In the genomic region with DNA sequence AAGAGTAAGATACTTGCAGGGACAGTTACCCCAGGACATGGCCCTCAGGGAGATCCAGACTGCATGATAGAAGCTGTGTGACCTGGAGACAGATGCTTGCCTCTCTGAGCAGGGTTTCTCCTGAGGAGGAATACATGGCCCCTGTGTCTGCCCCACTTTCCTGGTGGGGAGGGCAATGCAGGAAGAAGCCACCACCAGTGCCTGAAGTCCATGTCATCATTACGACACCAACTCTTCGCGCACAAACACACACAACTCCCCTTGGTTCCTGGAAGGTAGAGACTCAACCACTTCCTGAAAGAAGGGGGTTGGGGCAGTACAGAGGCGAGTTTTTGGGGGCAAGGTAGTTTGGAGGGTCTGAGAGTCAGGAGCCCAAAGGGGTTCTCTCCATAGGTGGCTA, we compare ENCODE assay signal across 24 mouse cellular contexts. TPM values are rescaled to one million over a fixed set of nuclear protein-coding genes. Genes with fewer than 3 reads are reported as not detected.
DNase-seq lines count a peak whose midpoint lies in the region; ATAC-seq and TF ChIP-seq lines count a peak whose summit lies in the region.
"Had no signal": no experiment of that assay in that cellular context is flagged by ENCODE, and none has a peak within 500 bp of the region (broad histone marks: within the 10 kb centered on the region; RNA-seq: fewer than 3 reads in every experiment).

No protein-coding gene starts in this region.

- no peak overlapping the region for H3K4me3 ChIP-seq in liver, postnatal 0 days (ENCODE audit: low read depth, low read length)
- no peak overlapping the region for H3K4me3 ChIP-seq in liver, embryonic 11.5 days (ENCODE audit: low read depth, low read length)
- H3K4me3 ChIP-seq in cerebellum, adult 2 months (replicated peaks; ENCODE audit: insufficient read depth, low read depth, low read length), result no peak overlapping the region
- H3K4me3 ChIP-seq in forebrain, embryonic 12.5 days (replicated peaks), result no peak overlapping the region
- H3K4me3 ChIP-seq: embryonic facial prominence, embryonic 15.5 days; heart, embryonic 13.5 days; left cerebral cortex, adult 2 months; liver, embryonic 12.5 days; midbrain, embryonic 13.5 days had no signal

- 0 out of 2 replicates have a peak, but pooled peaks cover 5% of the 10 kb centered on the region for H3K4me1 ChIP-seq in liver, postnatal 0 days (ENCODE audit: insufficient read depth)
- peaks cover 14% of the 10 kb centered on the region for H3K4me1 ChIP-seq in liver, embryonic 11.5 days (replicated peaks; ENCODE audit: control insufficient read depth, insufficient read depth, low read length)
- no peaks in the 10 kb centered on the region for H3K4me1 ChIP-seq in cerebellum, adult 2 months (ENCODE audit: control insufficient read depth, insufficient read depth, low read length)
- H3K4me1 ChIP-seq in forebrain, embryonic 12.5 days, result no peaks in the 10 kb centered on the region
- H3K4me1 ChIP-seq: embryonic facial prominence, embryonic 15.5 days; heart, embryonic 13.5 days; midbrain, embryonic 13.5 days had no signal

- no peak for DNase-seq in liver, postnatal 0 days
- no peak for DNase-seq in liver, embryonic 11.5 days (ENCODE audit: low spot score)
- DNase-seq in thymus, postnatal 0 days (ENCODE audit: low spot score), result peak; percentile 56
- no peak for DNase-seq in gastrocnemius, adult 8-10 months (ENCODE audit: low spot score in 2 of 2)
- no peak for DNase-seq in cerebellum, adult 2 months
- DNase-seq: adrenal gland, adult 8-10 months; cerebellum, postnatal 10 days; embryo, embryonic 11 days; gastrocnemius, postnatal 14 days; kidney, postnatal 4 days; layer of hippocampus, adult 9-11 months; lung, embryonic 14.5 days; right cerebral cortex, postnatal 4 days had no signal

- H3K27ac ChIP-seq in liver, postnatal 0 days (ENCODE audit: low read depth), result peak overlapping the region; percentile 57; the same call in 1 of the 2 replicates
- no peak overlapping the region for H3K27ac ChIP-seq in liver, embryonic 11.5 days (ENCODE audit: low read depth, low read length)
- H3K27ac ChIP-seq in cerebellum, adult 2 months (ENCODE audit: insufficient read depth, low read length), result no peak overlapping the region
- H3K27ac ChIP-seq in forebrain, embryonic 12.5 days, result no peak overlapping the region
- H3K27ac ChIP-seq: embryonic facial prominence, embryonic 15.5 days; heart, embryonic 13.5 days; hindbrain, embryonic 14.5 days; left cerebral cortex, adult 2 months; liver, embryonic 12.5 days; macrophage; midbrain, embryonic 13.5 days had no signal

- TF ChIP-seq EP300 in liver, postnatal 0 days (IDR thresholded peaks at IDR 0.05; ENCODE audit: low read depth), result no peak

- H3K9ac ChIP-seq in liver, postnatal 0 days (replicated peaks), result no peak overlapping the region
- no peak overlapping the region for H3K9ac ChIP-seq in liver, embryonic 11.5 days (ENCODE audit: low read depth, low read length)
- H3K9ac ChIP-seq in forebrain, embryonic 12.5 days, result no peak overlapping the region
- H3K9ac ChIP-seq: embryonic facial prominence, embryonic 15.5 days; heart, embryonic 13.5 days; hindbrain, embryonic 14.5 days; liver, embryonic 12.5 days; lung, embryonic 14.5 days; midbrain, embryonic 13.5 days had no signal

- H3K4me2 ChIP-seq in liver, postnatal 0 days (ENCODE audit: low read depth, low read length), result no peak overlapping the region; the same call in 1 of the 2 replicates
- H3K4me2 ChIP-seq in liver, embryonic 11.5 days, result no peak overlapping the region
- H3K4me2 ChIP-seq in forebrain, embryonic 12.5 days, result no peak overlapping the region
- H3K4me2 ChIP-seq: embryonic facial prominence, embryonic 15.5 days; heart, embryonic 13.5 days; hindbrain, embryonic 14.5 days; liver, embryonic 12.5 days; lung, embryonic 14.5 days; midbrain, embryonic 13.5 days had no signal

- ATAC-seq in liver, postnatal 0 days, result no peak
- no peak for ATAC-seq in liver, embryonic 11.5 days (replicated peaks; ENCODE audit: low FRiP score)
- peak; percentile 44 for ATAC-seq in activated CD4-positive, CD25-positive, alpha-beta regulatory T cell, adult 4 months
- ATAC-seq in megakaryocyte, adult 5-6 weeks (ENCODE audit: poor library complexity, severe bottlenecking), result peak; percentile 67
- no peak for ATAC-seq in forebrain, embryonic 12.5 days (ENCODE audit: low FRiP score)
- ATAC-seq: intestine, embryonic 16.5 days; liver, embryonic 12.5 days; midbrain, embryonic 13.5 days had no signal

- no peak for TF ChIP-seq CTCF in liver, postnatal 0 days (IDR thresholded peaks at IDR 0.05; ENCODE audit: low read depth)
- TF ChIP-seq CTCF in cerebellum, adult 2 months (IDR thresholded peaks at IDR 0.05; ENCODE audit: borderline replicate concordance, insufficient read depth, low read depth, low read length), result no peak

- H3K27me3 ChIP-seq in liver, postnatal 0 days (ENCODE audit: insufficient read depth, low read length), result no peaks in the 10 kb centered on the region
- no peaks in the 10 kb centered on the region for H3K27me3 ChIP-seq in liver, embryonic 11.5 days (replicated peaks; ENCODE audit: control insufficient read depth, insufficient read depth, low read length)
- no peaks in the 10 kb centered on the region for H3K27me3 ChIP-seq in cerebellum, adult 2 months (ENCODE audit: control insufficient read depth, insufficient read depth, low read length)
- peaks cover 7% of the 10 kb centered on the region; the same call in 1 of the 2 replicates for H3K27me3 ChIP-seq in forebrain, embryonic 12.5 days
- H3K27me3 ChIP-seq: embryonic facial prominence, embryonic 15.5 days; midbrain, embryonic 13.5 days had no signal

- no peak for TF ChIP-seq POLR2A in cerebellum, adult 2 months (IDR thresholded peaks at IDR 0.05; ENCODE audit: borderline replicate concordance, insufficient read depth, low read length)

- WGBS in liver, postnatal 0 days (ENCODE audit: insufficient replicate concordance), result 54% methylated on average over 4 of the region's 4 CpGs
- 57% methylated on average over 4 of the region's 4 CpGs for WGBS in liver, embryonic 11.5 days
- 87% methylated on average over 4 of the region's 4 CpGs for WGBS in cerebellum, adult 2 months
- 93% methylated on average over 4 of the region's 4 CpGs for WGBS in forebrain, embryonic 12.5 days

- H3K36me3 ChIP-seq in liver, postnatal 0 days (replicated peaks; ENCODE audit: insufficient read depth, low read length), result no peaks in the 10 kb centered on the region
- no peaks in the 10 kb centered on the region for H3K36me3 ChIP-seq in liver, embryonic 11.5 days (ENCODE audit: control insufficient read depth, insufficient read depth, low read length)
- H3K36me3 ChIP-seq in forebrain, embryonic 12.5 days (replicated peaks), result no peaks in the 10 kb centered on the region
- H3K36me3 ChIP-seq: embryonic facial prominence, embryonic 15.5 days; heart, embryonic 13.5 days; liver, embryonic 12.5 days; midbrain, embryonic 13.5 days had no signal

- no peaks in the 10 kb centered on the region for H3K9me3 ChIP-seq in liver, postnatal 0 days (ENCODE audit: low read length)
- H3K9me3 ChIP-seq in liver, embryonic 11.5 days (ENCODE audit: control insufficient read depth, low read length), result no peaks in the 10 kb centered on the region
- no peaks in the 10 kb centered on the region for H3K9me3 ChIP-seq in forebrain, embryonic 12.5 days
- H3K9me3 ChIP-seq: embryonic facial prominence, embryonic 15.5 days; heart, embryonic 13.5 days; liver, embryonic 12.5 days; midbrain, embryonic 13.5 days had no signal

RNA-seq across cellular contexts. Expression of a gene that starts 8.2 kb away (rescaled TPM):
- polyA plus RNA-seq in liver, postnatal 0 days (2015; fragmentation: Nextera tagmentation; extraction: Ambion mirVana), result 18.9 and 21.5 TPM in 2 replicates
- polyA plus RNA-seq in liver, embryonic 11.5 days (2014; fragmentation: Nextera tagmentation; extraction: Ambion mirVana), result 17.1 and 17.8 TPM in 2 replicates
- 100 to 1,000 TPM; 629 to 698 TPM for polyA plus RNA-seq in activated CD4-positive, CD25-positive, alpha-beta regulatory T cell, adult 4 months (2017; shearing (Covaris generic))
- 718 and 733 TPM in 2 replicates for total RNA-seq in megakaryocyte, adult 5-6 weeks (2015)
- total RNA-seq in megakaryocyte, adult 5-6 weeks (2017), result 291 and 312 TPM in 2 replicates
- 205 and 252 TPM in 2 replicates for polyA plus RNA-seq in thymus, postnatal 0 days (2015; fragmentation: Nextera tagmentation; extraction: Ambion mirVana)
- 1 to 10 TPM in 1 of 4 experiments, under 1 TPM in 3; 0.41 to 1.5 (median 0.48) TPM for total RNA-seq in gastrocnemius, adult 8-10 months (2022)
- 12.0 and 13.6 TPM in 2 replicates for polyA plus RNA-seq in cerebellum, adult 2 months (2012; rRNA removed)
- 0.82 and 0.88 TPM in 2 replicates for polyA plus RNA-seq in forebrain, embryonic 12.5 days (2016; fragmentation: Nextera tagmentation; extraction: Ambion mirVana)

RNA-seq across cellular contexts. Expression of a gene that starts 23.9 kb away (rescaled TPM):
- 3.2 and 3.4 TPM in 2 replicates for polyA plus RNA-seq in liver, postnatal 0 days (2015; fragmentation: Nextera tagmentation; extraction: Ambion mirVana)
- polyA plus RNA-seq in liver, embryonic 11.5 days (2014; fragmentation: Nextera tagmentation; extraction: Ambion mirVana), result 15.6 and 16.9 TPM in 2 replicates
- polyA plus RNA-seq in activated CD4-positive, CD25-positive, alpha-beta regulatory T cell, adult 4 months (2017; shearing (Covaris generic)), result not detected
- 1.9 and 2.8 TPM in 2 replicates for total RNA-seq in megakaryocyte, adult 5-6 weeks (2015)
- 2.3 and 3.2 TPM in 2 replicates for total RNA-seq in megakaryocyte, adult 5-6 weeks (2017)
- polyA plus RNA-seq in thymus, postnatal 0 days (2015; fragmentation: Nextera tagmentation; extraction: Ambion mirVana), result 6.1 and 7.0 TPM in 2 replicates
- 1 to 10 TPM in 1 of 4 experiments, under 1 TPM in 3; 0.36 to 1.1 (median 0.77) TPM for total RNA-seq in gastrocnemius, adult 8-10 months (2022)
- 6.0 and 7.4 TPM in 2 replicates for polyA plus RNA-seq in cerebellum, adult 2 months (2012; rRNA removed)
- polyA plus RNA-seq in forebrain, embryonic 12.5 days (2016; fragmentation: Nextera tagmentation; extraction: Ambion mirVana), result 13.9 and 19.4 TPM in 2 replicates
- polyA plus RNA-seq: macrophage had no signal

RNA-seq across cellular contexts. Expression of a gene that starts 51.7 kb away (rescaled TPM):
- polyA plus RNA-seq in liver, postnatal 0 days (2015; fragmentation: Nextera tagmentation; extraction: Ambion mirVana), result 109 TPM in 2 replicates
- polyA plus RNA-seq in liver, embryonic 11.5 days (2014; fragmentation: Nextera tagmentation; extraction: Ambion mirVana), result 109 and 117 TPM in 2 replicates
- 10 to 100 TPM; 23.8 to 24.5 TPM for polyA plus RNA-seq in activated CD4-positive, CD25-positive, alpha-beta regulatory T cell, adult 4 months (2017; shearing (Covaris generic))
- 107 and 114 TPM in 2 replicates for total RNA-seq in megakaryocyte, adult 5-6 weeks (2015)
- 80.8 and 95.5 TPM in 2 replicates for total RNA-seq in megakaryocyte, adult 5-6 weeks (2017)
- polyA plus RNA-seq in thymus, postnatal 0 days (2015; fragmentation: Nextera tagmentation; extraction: Ambion mirVana), result 146 and 152 TPM in 2 replicates
- 100 to 1,000 TPM; 156 to 185 (median 175) TPM for total RNA-seq in gastrocnemius, adult 8-10 months (2022)
- 302 and 362 TPM in 2 replicates for polyA plus RNA-seq in cerebellum, adult 2 months (2012; rRNA removed)
- 107 and 113 TPM in 2 replicates for polyA plus RNA-seq in forebrain, embryonic 12.5 days (2016; fragmentation: Nextera tagmentation; extraction: Ambion mirVana)

RNA-seq across cellular contexts. Expression of a gene that starts 51.9 kb away (rescaled TPM):
- 6.9 and 7.9 TPM in 2 replicates for polyA plus RNA-seq in liver, postnatal 0 days (2015; fragmentation: Nextera tagmentation; extraction: Ambion mirVana)
- polyA plus RNA-seq in liver, embryonic 11.5 days (2014; fragmentation: Nextera tagmentation; extraction: Ambion mirVana), result 52.0 and 54.4 TPM in 2 replicates
- 10 to 100 TPM in 1 of 2 experiments, 1 to 10 TPM in 1; 8.0 to 18.9 TPM for polyA plus RNA-seq in activated CD4-positive, CD25-positive, alpha-beta regulatory T cell, adult 4 months (2017; shearing (Covaris generic))
- 9.9 and 11.9 TPM in 2 replicates for total RNA-seq in megakaryocyte, adult 5-6 weeks (2015)
- 26.1 and 28.3 TPM in 2 replicates for total RNA-seq in megakaryocyte, adult 5-6 weeks (2017)
- polyA plus RNA-seq in thymus, postnatal 0 days (2015; fragmentation: Nextera tagmentation; extraction: Ambion mirVana), result 29.4 and 34.4 TPM in 2 replicates
- total RNA-seq in gastrocnemius, adult 8-10 months (2022), result 1 to 10 TPM; 6.3 to 6.9 (median 6.7) TPM
- 43.5 and 47.5 TPM in 2 replicates for polyA plus RNA-seq in cerebellum, adult 2 months (2012; rRNA removed)
- 78.4 and 78.8 TPM in 2 replicates for polyA plus RNA-seq in forebrain, embryonic 12.5 days (2016; fragmentation: Nextera tagmentation; extraction: Ambion mirVana)

Comparison
In these comparisons a context has a peak if more than half of its experiments do, and no peak if none do; other contexts are left out.
1. ATAC-seq: peak in activated CD4-positive, CD25-positive, alpha-beta regulatory T cell, adult 4 months (single experiment) and megakaryocyte, adult 5-6 weeks (single experiment); none in liver, postnatal 0 days (single experiment), liver, embryonic 11.5 days (single experiment) and forebrain, embryonic 12.5 days (single experiment).